Mouse (Mus musculus): ENCODE results near the gene Dnajc11. TPM values are rescaled to one million over a fixed set of nuclear protein-coding genes. Genes with fewer than 3 reads are reported as not detected.

Gene Dnajc11
- polyA plus RNA-seq, 1 experiment from 2014 or later = 78.2 TPM

DNA sequence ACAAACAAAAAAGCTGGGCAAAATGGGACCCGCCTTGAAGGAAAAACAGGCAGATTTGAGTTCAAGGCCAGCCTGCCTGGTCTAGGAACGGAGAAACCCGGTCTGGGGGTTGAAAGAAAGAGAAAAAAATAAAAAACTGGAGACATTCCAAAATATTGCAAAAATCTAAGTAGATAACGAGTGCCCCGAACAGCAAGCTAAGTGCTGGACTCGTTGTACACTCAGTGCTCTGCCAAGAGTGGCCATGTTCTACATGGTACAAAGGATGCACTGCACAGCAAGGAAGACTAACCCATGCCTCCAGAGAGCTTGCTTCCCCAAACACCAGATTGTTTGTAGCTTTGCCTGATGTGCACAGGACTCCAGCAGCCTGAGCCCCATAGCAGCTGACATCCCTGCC, 59.5 kb downstream of the Dnajc11 start:
- H3K9ac ChIP-seq = no peak overlapping the region
- no peaks in the 10 kb centered on the region for H3K27me3 ChIP-seq
- H3K36me3 ChIP-seq = peaks cover 32% of the 10 kb centered on the region
- peak overlapping the region; percentile 100; the same call in 1 of the 2 replicates for H3K4me3 ChIP-seq
- ATAC-seq (ENCODE audit: insufficient number of reproducible peaks, insufficient read depth, low FRiP score, low TSS enrichment) = no peak
- no peaks in the 10 kb centered on the region for H3K9me3 ChIP-seq
- peaks cover 32% of the 10 kb centered on the region for H3K4me1 ChIP-seq
- 83% methylated on average over 6 of the region's 6 CpGs for WGBS
- no peak overlapping the region for H3K27ac ChIP-seq
- H3K4me2 ChIP-seq (replicated peaks) = no peak overlapping the region

DNA sequence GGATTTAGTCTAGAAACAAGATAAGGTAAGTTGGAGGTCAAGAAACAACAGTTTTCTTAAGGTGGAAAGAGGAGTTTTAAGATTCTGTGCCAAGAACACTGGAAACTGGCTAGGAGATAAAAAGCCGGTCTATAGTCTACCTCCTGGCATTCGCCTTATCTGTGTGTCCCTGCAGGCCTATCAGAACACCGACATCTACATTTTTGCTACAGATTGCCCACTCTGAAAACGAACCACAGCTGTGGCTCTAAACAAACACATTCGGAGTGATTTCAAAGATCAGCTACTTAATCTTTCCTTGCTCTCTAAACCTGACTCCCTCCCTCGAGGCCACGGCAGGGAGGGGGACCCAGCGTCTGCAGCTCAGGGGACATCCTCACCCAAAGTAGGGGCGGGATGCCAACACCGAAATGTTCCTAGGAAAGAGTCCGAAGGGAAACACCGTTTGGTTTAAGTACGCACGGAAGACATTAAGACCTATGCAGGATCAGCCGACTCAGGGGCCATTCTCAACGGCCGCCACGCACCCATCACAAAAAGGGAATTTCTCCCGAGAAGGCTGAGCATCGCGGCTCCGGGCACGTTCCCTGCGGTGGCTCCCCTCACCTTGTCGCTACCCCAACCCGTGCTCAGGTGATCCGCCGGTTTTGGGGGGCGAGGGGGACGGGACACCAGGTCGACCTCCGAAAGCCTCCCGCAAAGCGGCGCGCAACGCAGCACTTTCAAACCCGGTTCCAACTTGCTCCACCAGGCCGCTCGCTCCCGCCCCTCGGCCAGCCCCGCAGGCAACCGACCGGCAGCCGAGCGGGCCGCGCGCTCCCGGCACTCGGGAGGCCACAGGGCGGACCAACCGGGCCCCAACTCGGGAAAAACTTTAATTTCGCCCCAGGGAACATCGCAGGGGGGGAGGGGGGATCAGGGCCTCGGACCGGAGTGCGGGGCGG, 61.0 kb downstream of the Dnajc11 start:
- Histone ChIP-seq H3K4me2 (replicated peaks) (peak overlapping the region; percentile 77), H3K4me3 (peak overlapping the region; percentile 100), H3K36me3 (peaks cover 32% of the 10 kb centered on the region), H3K27ac (peak overlapping the region; percentile 88), H3K9ac (peak overlapping the region; percentile 99), H3K4me1 (peaks cover 25% of the 10 kb centered on the region), H3K9me3 (no peaks in the 10 kb centered on the region), H3K27me3 (no peaks in the 10 kb centered on the region)
- 2% methylated on average over 59 of the region's 61 CpGs for WGBS
- no peak for ATAC-seq (ENCODE audit: insufficient number of reproducible peaks, insufficient read depth, low FRiP score, low TSS enrichment)

DNA sequence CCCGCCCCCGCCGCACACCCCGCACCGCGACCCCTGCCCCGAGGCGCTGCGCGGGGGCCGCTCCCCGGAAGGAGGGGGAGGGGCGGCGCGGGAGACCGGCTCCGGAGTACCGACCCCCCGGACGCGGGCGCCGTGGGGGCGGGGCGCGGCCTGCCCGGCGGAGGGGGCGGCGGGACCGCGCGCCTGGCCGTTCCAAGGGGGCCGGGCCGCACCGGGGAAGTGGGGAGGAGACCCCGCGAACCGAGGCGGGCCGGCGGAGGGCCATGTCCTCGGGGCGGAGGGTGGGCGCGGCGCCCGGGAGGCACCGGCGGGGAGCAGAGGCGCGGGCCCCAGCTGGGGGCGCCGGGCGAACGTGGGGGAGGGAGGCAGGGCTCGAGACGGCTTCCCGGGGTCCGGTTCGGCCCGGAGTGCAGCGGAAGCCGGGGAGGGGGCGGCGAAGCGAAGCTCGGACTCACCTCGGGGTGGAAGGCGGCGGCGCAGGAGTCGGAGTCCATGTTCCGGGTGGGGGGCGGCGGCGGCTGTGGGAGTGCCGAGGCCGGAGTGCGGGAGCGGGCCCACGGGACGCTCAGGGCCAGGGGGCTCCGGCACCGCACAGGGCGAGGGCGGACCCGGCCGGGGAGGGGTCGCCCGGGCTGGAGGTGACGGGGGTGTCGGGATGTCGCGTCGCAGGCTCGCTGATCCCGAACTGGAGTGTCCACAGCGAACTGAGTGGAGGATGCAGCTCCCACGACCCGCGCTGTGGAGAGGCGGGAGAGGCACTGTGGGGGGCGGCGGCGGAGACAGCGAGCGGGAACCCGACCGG, 62.1 kb downstream of the Dnajc11 start:
- 2% methylated on average over 72 of the region's 111 CpGs for WGBS
- Histone ChIP-seq H3K4me2 (replicated peaks) (peak overlapping the region; percentile 77), H3K9ac (peak overlapping the region; percentile 99), H3K4me1 (peaks cover 23% of the 10 kb centered on the region), H3K9me3 (no peaks in the 10 kb centered on the region), H3K36me3 (peaks cover 28% of the 10 kb centered on the region), H3K27ac (peak overlapping the region; percentile 88), H3K27me3 (no peaks in the 10 kb centered on the region), H3K4me3 (peak overlapping the region; percentile 100)
- ATAC-seq (ENCODE audit: insufficient number of reproducible peaks, insufficient read depth, low FRiP score, low TSS enrichment) = peak; percentile 69; the same call in 1 of the 2 replicates

DNA sequence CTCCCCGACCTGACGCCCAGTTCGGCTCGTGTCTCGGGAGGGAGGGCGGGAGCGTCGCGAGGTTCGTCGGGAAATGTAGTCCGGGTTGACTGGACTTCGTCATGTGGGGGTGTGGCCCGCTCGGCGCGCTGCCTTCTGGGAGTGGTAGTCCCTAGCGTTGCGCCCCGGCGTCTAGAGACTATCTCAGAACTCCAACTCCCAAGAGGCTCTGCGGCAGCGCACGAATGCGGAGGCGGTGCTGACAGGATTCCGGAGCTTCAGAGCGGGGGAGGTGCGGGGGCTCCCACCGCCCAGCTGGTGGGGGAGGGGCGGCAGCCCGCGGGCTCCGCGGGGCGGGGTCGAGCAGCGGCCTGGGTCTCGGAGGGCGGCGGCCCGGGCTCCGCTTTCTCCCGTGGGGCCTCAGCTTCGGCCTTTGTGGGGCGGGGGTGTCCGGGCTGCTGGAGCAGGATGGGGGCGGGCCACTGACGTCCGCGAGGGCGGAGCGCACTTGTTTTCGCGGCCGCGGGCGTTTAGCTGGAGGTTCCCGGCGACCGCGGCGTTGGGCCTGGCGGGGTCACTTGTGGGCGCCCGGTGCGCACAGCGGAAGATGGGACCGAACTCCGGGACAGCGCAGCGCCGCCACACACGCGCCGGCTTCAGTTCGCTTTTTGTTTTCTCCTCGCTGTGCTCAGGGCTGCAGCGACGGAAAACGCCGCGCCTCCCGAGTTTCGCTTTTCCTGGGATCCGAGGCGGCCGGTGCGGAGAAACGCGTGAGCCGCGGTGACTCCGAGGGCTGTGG, 62.9 kb downstream of the Dnajc11 start, which contains the start of gene Phf13:
Gene Phf13 (minus strand): TSS at position 86 of the 778 bp plus-strand sequence.
- H3K27me3 ChIP-seq = no peaks in the 10 kb centered on the region
- H3K4me3 ChIP-seq = peak within 1 kb of the TSS; percentile 100
- H3K36me3 ChIP-seq = peaks cover 20% of the 10 kb centered on the region
- WGBS = under 1% methylated on average over 93 of the region's 94 CpGs
- peak within 1 kb of the TSS; percentile 99 for H3K9ac ChIP-seq
- H3K4me2 ChIP-seq (replicated peaks) = peak within 1 kb of the TSS; percentile 77
- peaks cover 23% of the 10 kb centered on the region for H3K4me1 ChIP-seq
- H3K27ac ChIP-seq = peak within 1 kb of the TSS; percentile 88
- ATAC-seq (ENCODE audit: insufficient number of reproducible peaks, insufficient read depth, low FRiP score, low TSS enrichment) = peak; percentile 92
- no peaks in the 10 kb centered on the region for H3K9me3 ChIP-seq

DNA sequence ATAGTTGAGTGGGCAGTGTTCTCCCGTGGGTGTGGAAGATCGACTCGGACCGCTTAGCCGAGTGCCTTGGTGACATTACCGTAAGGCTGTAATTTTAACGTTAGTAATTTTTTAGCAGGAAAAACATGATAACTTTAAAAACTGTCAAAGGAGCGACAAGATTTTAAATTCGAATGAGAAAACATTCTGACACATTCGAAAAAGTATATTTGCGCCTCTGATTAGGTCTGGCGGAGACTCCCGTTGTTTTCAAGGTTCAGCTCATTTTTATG, 63.4 kb downstream of the Dnajc11 start:
- peak overlapping the region; percentile 72 for H3K27ac ChIP-seq
- H3K9ac ChIP-seq = peak overlapping the region; percentile 73
- H3K36me3 ChIP-seq = peaks cover 15% of the 10 kb centered on the region
- 5% methylated on average over 13 of the region's 13 CpGs for WGBS
- peaks cover 23% of the 10 kb centered on the region for H3K4me1 ChIP-seq
- peak overlapping the region; percentile 100 for H3K4me3 ChIP-seq
- ATAC-seq (ENCODE audit: insufficient number of reproducible peaks, insufficient read depth, low FRiP score, low TSS enrichment) = no peak
- H3K9me3 ChIP-seq = no peaks in the 10 kb centered on the region
- no peaks in the 10 kb centered on the region for H3K27me3 ChIP-seq
- peak overlapping the region; percentile 58 for H3K4me2 ChIP-seq (replicated peaks)

DNA sequence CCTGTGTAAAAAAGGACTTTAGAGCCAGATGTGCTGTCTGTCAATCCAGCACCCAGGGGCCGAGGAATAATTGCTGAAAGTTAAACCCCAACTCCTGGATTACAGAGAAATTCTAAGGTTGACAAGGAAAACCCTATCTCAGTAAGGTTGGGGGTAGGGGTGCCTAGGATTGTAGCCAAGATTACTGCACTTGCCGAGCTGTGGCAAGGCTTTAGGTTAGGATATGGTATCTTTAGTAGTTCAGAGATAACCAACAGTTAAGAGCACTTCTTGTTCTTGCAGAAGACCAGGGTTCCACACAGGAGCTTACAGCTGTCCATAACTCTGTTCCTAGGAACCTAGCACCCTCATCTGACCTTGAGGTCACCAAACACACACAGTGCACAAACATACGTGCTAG, 64.2 kb downstream of the Dnajc11 start:
- H3K4me3 ChIP-seq = peak overlapping the region; percentile 100; the same call in 1 of the 2 replicates
- H3K27ac ChIP-seq = no peak overlapping the region
- H3K4me2 ChIP-seq (replicated peaks) = peak overlapping the region; percentile 58
- no peak for ATAC-seq (ENCODE audit: insufficient number of reproducible peaks, insufficient read depth, low FRiP score, low TSS enrichment)
- H3K36me3 ChIP-seq = peaks cover 7% of the 10 kb centered on the region; the same call in 1 of the 2 replicates
- no peaks in the 10 kb centered on the region for H3K9me3 ChIP-seq
- no peaks in the 10 kb centered on the region for H3K27me3 ChIP-seq
- 62% methylated on average over 3 of the region's 3 CpGs for WGBS
- 0 out of 2 replicates have a peak overlapping the region, but pooled peaks have one; percentile 73 for H3K9ac ChIP-seq
- H3K4me1 ChIP-seq = peaks cover 23% of the 10 kb centered on the region

DNA sequence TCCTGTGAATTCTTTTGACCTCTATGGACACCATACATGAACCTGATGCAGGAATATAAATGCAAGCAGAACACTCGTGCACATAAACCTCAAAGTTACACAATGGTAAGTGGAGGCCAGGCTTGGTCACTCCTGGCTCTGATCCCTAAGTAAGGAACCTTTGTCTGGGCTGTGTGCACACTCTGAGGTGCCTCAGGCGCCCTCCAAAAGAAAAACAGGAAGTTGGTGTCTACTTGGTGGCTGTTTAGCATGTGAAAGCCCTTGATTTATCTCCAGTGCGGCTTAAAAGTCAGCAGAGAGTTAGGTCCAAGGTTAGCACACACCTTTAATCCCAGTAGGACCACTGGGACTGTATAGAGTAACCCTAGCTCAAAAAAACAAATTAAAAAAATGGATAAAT, 66.0 kb downstream of the Dnajc11 start:
- no peak overlapping the region for H3K4me3 ChIP-seq
- no peak overlapping the region for H3K27ac ChIP-seq
- no peaks in the 10 kb centered on the region for H3K36me3 ChIP-seq
- WGBS = 49% methylated on average over 3 of the region's 3 CpGs
- no peaks in the 10 kb centered on the region for H3K27me3 ChIP-seq
- H3K9ac ChIP-seq = no peak overlapping the region
- no peak for ATAC-seq (ENCODE audit: insufficient number of reproducible peaks, insufficient read depth, low FRiP score, low TSS enrichment)
- no peaks in the 10 kb centered on the region for H3K9me3 ChIP-seq
- H3K4me1 ChIP-seq = peaks cover 9% of the 10 kb centered on the region
- H3K4me2 ChIP-seq (replicated peaks) = no peak overlapping the region

DNA sequence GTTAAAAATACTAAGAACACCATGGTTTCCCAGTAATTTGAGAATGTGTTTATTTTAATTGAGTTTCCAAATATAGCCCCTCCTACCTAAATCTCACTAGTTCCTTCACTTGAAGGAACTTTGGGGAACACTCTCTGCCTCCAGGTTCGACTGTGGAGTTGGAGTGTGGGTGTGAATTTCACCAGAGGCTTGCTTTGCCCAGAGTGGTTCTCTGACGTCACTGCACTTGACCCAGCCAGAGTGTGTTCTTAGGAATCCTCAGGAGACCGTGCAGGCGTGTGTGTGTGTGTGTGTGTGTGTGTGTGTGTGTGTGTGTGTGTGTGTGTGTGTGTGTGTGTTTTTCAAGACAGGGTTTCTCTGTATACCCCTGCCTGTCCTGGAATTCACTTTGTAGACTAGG, 67.4 kb downstream of the Dnajc11 start:
- no peak overlapping the region for H3K9ac ChIP-seq
- WGBS = 34% methylated on average over 4 of the region's 4 CpGs
- no peak overlapping the region for H3K4me3 ChIP-seq
- peaks cover 8% of the 10 kb centered on the region for H3K4me1 ChIP-seq
- H3K27ac ChIP-seq = no peak overlapping the region
- ATAC-seq (ENCODE audit: insufficient number of reproducible peaks, insufficient read depth, low FRiP score, low TSS enrichment) = no peak
- H3K36me3 ChIP-seq = no peaks in the 10 kb centered on the region
- no peaks in the 10 kb centered on the region for H3K9me3 ChIP-seq
- no peak overlapping the region for H3K4me2 ChIP-seq (replicated peaks)
- no peaks in the 10 kb centered on the region for H3K27me3 ChIP-seq

DNA sequence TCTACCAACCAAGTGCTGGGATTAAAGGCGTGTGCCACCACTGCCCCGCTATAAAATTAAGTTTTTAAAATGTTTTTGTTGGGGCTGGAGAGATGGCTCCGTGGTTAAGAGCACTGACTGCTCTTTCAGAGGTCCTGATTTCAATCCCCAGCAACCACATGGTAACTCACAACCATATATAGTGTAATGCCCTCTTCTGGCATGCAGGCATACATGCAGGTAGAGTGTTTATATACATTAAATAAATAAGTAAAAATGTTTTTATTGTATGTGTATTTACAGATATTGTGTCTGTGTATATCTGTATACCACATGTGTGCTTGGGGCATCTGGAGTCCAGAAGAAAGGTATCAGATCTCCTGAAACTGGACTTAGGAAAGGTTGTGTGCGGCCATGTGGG, 67.8 kb downstream of the Dnajc11 start:
- peaks cover 8% of the 10 kb centered on the region for H3K4me1 ChIP-seq
- no peaks in the 10 kb centered on the region for H3K36me3 ChIP-seq
- no peaks in the 10 kb centered on the region for H3K27me3 ChIP-seq
- ATAC-seq (ENCODE audit: insufficient number of reproducible peaks, insufficient read depth, low FRiP score, low TSS enrichment) = no peak
- H3K9me3 ChIP-seq = no peaks in the 10 kb centered on the region
- H3K27ac ChIP-seq = no peak overlapping the region
- WGBS = 68% methylated on average over 4 of the region's 4 CpGs
- H3K9ac ChIP-seq = no peak overlapping the region
- no peak overlapping the region for H3K4me2 ChIP-seq (replicated peaks)
- no peak overlapping the region for H3K4me3 ChIP-seq

DNA sequence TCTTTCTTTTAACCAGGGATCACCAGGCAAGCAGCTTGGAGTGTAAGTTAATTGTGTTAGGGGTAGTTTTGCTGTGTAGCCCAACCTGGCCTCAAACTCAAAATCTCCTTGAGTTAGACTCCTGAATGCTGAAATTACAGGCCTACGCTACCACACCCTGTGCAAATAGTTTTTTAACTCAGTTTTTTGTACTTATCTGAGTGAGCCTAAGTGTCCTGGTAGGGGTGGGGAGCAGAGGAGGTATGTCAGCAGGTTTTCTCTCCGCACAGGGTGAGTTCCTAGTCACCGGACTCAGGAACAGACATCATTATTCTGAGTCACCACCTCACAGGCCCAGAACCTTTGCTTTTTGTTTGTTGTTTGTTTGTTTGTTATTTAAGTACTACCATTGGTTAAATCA, 68.6 kb downstream of the Dnajc11 start:
- Histone ChIP-seq H3K4me2 (replicated peaks) (no peak overlapping the region), H3K27me3 (peaks cover 7% of the 10 kb centered on the region), H3K27ac (no peak overlapping the region), H3K9ac (no peak overlapping the region), H3K4me1 (peaks cover 8% of the 10 kb centered on the region), H3K9me3 (no peaks in the 10 kb centered on the region), H3K4me3 (no peak overlapping the region), H3K36me3 (no peaks in the 10 kb centered on the region)
- 95% methylated on average over 3 of the region's 3 CpGs for WGBS
- no peak for ATAC-seq (ENCODE audit: insufficient number of reproducible peaks, insufficient read depth, low FRiP score, low TSS enrichment)

DNA sequence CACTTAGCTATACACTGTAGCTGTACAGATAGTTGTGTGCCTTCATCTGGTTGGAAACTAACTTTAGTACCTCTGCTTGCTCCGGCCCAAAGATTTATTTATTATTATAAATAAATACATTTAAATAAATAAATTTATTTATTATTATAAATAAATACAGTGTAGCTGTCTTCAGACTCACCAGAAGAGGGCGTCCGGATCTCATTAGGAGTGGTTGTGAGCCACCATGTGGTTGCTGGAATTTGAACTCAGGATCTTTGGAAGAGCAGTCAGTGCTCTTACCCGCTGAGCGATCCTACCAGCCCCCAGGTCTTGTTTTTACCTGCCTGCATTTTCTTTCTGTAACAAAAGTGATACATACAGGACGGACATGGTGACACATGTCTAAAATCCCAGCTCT, 72.6 kb downstream of the Dnajc11 start:
- ATAC-seq (ENCODE audit: insufficient number of reproducible peaks, insufficient read depth, low FRiP score, low TSS enrichment) = no peak
- H3K27ac ChIP-seq = no peak overlapping the region
- H3K27me3 ChIP-seq = peaks cover 18% of the 10 kb centered on the region
- peaks cover 30% of the 10 kb centered on the region for H3K4me1 ChIP-seq
- no peaks in the 10 kb centered on the region for H3K9me3 ChIP-seq
- H3K9ac ChIP-seq = no peak overlapping the region
- H3K36me3 ChIP-seq = no peaks in the 10 kb centered on the region
- WGBS = 76% methylated on average over 6 of the region's 6 CpGs
- H3K4me2 ChIP-seq (replicated peaks) = no peak overlapping the region
- H3K4me3 ChIP-seq = no peak overlapping the region
